Mouse (Mus musculus) testis, postnatal 14 days (tissue): Measurements from ENCODE around the gene Spx.

ENCODE experiments used
- DNase-seq: peaks from one replicate; pipeline ENCODE4 v3.0.0; 2021; ENCODE audit warnings: low spot score

Spx gene

DNA sequence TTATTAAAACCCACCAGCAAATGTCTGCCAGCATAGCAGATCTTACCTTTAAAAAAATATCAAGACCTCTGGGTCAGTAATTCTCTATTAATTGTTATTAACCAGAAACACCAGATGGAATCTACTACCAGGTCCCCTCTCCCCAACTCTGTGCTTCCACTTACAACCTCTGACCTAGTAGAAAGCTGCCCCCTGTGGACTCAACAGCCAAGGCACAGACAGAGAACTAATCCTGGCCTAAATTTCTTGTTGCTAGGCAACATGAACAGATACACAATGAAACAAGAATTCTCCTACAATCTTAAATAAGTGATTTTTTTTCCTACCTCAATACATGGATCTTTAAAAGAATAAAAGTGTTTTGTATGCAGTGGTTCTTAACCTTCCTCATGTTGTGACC lies 15.8 kb downstream of the Spx start:
- no peak for DNase-seq

- no peak for DNase-seq
These were observed 38.1 kb downstream of the Spx start for GRCm38 (mm10) chr6:142451381-142451780.

- no peak for DNase-seq
These were observed 40.1 kb downstream of the Spx start for GRCm38 (mm10) chr6:142453311-142453710.

- DNase-seq: no peak
These were observed 42.2 kb downstream of the Spx start for GRCm38 (mm10) chr6:142455314-142455996.

DNA sequence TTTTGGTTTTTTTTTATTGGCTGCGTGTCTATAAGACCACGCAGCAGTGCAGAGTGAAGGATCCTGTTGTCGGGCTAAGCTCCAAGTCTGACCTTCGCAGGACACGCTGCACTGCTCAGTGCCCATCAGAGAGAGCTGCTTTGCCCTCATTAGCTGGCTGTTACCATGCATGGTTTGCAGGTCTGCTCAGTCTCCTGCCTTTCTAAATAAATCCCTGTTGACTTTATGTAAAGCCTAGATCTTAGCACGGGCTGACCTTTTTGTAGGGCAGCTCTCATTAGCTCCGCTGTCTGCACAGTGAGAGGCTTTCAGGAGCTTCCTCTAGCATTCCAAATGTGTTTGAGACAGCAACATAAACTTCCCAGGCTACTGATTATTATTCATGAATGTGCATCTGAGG lies 44.8 kb downstream of the Spx start:
- DNase-seq: no peak

DNA sequence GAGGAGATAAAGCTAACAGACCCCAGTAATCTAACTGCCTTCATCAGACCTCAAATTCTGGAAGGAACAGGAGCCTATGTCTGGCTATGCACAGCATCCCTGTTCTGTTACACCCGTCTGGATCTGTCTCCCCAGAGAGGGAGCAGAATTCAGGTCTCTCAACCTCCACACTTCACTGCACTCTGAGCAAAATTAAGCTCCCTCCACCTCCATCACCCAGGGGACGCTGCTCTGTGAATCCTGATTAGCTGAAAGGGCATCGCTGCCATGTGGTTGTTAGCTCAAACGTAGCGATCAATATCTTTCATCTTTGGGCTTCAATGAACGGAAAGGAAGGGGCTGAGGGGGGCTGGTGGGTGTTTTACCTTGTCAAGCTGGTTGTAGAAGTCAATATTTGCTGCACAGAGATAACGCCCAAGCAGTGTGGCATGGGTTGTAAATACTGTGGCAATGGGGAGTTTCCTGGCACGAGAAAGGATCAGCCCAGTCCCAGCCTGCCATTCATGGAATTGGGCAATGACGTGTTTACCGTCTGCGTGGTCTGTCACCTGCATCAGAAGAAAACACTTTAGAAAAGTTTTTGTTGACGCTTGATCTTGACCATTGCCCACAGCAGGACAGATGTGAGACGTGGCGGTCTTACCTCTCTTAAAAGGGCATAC lies 45.9 kb downstream of the Spx start:
- no peak for DNase-seq

- DNase-seq: no peak
These were observed 49.0 kb downstream of the Spx start for GRCm38 (mm10) chr6:142462194-142462593.
